Mouse (Mus musculus) hindbrain, postnatal 0 days (tissue): ENCODE measurements around the gene 9930104L06Rik. TPM values are rescaled to one million over a fixed set of nuclear protein-coding genes. Genes with fewer than 3 reads are reported as not detected.

Experiments
- ATAC-seq: fragments of 200-750 bp; cut with Nextera tagmentation; 2 replicates; pipeline ENCODE4 v1.8.0; 2017; ENCODE audit warnings: mild to moderate bottlenecking, moderate TSS enrichment, moderate library complexity
- DNase-seq: peaks from one replicate; pipeline ENCODE4 v3.0.0-alpha.2; 2015; ENCODE audit warnings: low spot score
- H3K27ac ChIP-seq: fragments of 300-500 bp; sonication (generic); 2 replicates; pipeline ENCODE4 v1.5.1; 2014; ENCODE audit warnings: mild to moderate bottlenecking
- H3K27me3 ChIP-seq: fragments of 300-500 bp; sonication (generic); 2 replicates; pipeline ENCODE4 v1.6.1; 2014; ENCODE audit warnings: low read length, mixed read lengths; ENCODE audit not compliant: insufficient read depth
- H3K36me3 ChIP-seq: fragments of 300-500 bp; sonication (generic); 2 replicates; pipeline ENCODE4 v1.6.1; 2014; ENCODE audit warnings: low read length, mixed read lengths; ENCODE audit not compliant: insufficient read depth
- H3K4me1 ChIP-seq: fragments of 300-500 bp; sonication (generic); 2 replicates; pipeline ENCODE4 v1.6.1; 2014; ENCODE audit warnings: antibody characterized with exemption, low read length, mixed read lengths; ENCODE audit not compliant: insufficient read depth
- H3K4me2 ChIP-seq: fragments of 300-500 bp; sonication (generic); 2 replicates; pipeline ENCODE4 v1.6.1; 2014; ENCODE audit warnings: low read depth, mild to moderate bottlenecking, low read length, moderate library complexity, mixed read lengths
- H3K4me3 ChIP-seq: fragments of 300-500 bp; sonication (generic); 2 replicates; pipeline ENCODE4 v1.5.1; 2014; ENCODE audit warnings: low read length
- H3K9ac ChIP-seq: fragments of 300-500 bp; sonication (generic); replicated peaks from 2 replicates; pipeline ENCODE4 v1.6.1; 2014; ENCODE audit warnings: mild to moderate bottlenecking, low read length, moderate library complexity, mixed read lengths
- H3K9me3 ChIP-seq: fragments of 300-500 bp; sonication (generic); 2 replicates; pipeline ENCODE4 v1.6.1; 2016; ENCODE audit warnings: low read length, mixed read lengths
- CTCF ChIP-seq: IDR thresholded peaks from 2 replicates; pipeline ENCODE4 v1.5.1; 2016; ENCODE audit warnings: antibody characterized with exemption, control low read depth, low read depth
- WGBS: fragments of 180-500 bp; shearing (Covaris S2); extraction: QIAGEN DNeasy Blood & Tissue Kit; methylation state at CpG from one replicate; pipeline ENCODE4 v1.1.7; 2014; 5-methylcytosine and 5-hydroxymethylcytosine counted together
- polyA plus RNA-seq: library from polyadenylated mRNA; unstranded; fragments of >200 nt; fragmentation: Nextera tagmentation; extraction: Ambion mirVana; gene quantifications from 2 replicates; pipeline ENCODE4 v1.2.1, GENCODE M21; 2015
- total RNA-seq: library from RNA; depleted of rRNA; stranded (reverse); fragments of >200 nt; gene quantifications from 2 replicates; pipeline ENCODE4 v1.2.3, GENCODE M21; 2014; rRNA removed

The 9930104L06Rik gene
- total RNA-seq (12.8 and 15.5 TPM in 2 replicates), polyA plus RNA-seq (9.3 and 9.4 TPM in 2 replicates)

- ATAC-seq: peak; percentile 99
- Histone ChIP-seq H3K36me3 (peaks cover 19% of the 10 kb centered on the region), H3K4me1 (peaks cover 12% of the 10 kb centered on the region; the same call in 1 of the 2 replicates), H3K27me3 (no peaks in the 10 kb centered on the region), H3K4me2 (peak within 1 kb of the TSS; percentile 66), H3K9ac (peak within 1 kb of the TSS; percentile 69), H3K27ac (no peak within 1 kb of the TSS), H3K9me3 (no peaks in the 10 kb centered on the region), H3K4me3 (peak within 1 kb of the TSS; percentile 89)
- no peak for TF ChIP-seq CTCF
- under 1% methylated on average over 52 of the region's 52 CpGs for WGBS
- DNase-seq: peak; percentile 99
Observed at GRCm38 (mm10) chr4:124936613-124937471, at the start of gene 9930104L06Rik. Gene 9930104L06Rik (plus strand): TSS chr4:124937048.

GRCm38 (mm10) chr4:124888702-124889101, 48.1 kb upstream of the 9930104L06Rik start:
- Histone ChIP-seq H3K9ac (no peak overlapping the region), H3K4me2 (no peak overlapping the region), H3K36me3 (no peaks in the 10 kb centered on the region), H3K9me3 (no peaks in the 10 kb centered on the region), H3K27ac (no peak overlapping the region), H3K4me3 (no peak overlapping the region), H3K27me3 (no peaks in the 10 kb centered on the region; the same call in 1 of the 2 replicates), H3K4me1 (no peaks in the 10 kb centered on the region)
- no peak for TF ChIP-seq CTCF
- ATAC-seq (no peak), DNase-seq (no peak)
- WGBS: 56% methylated on average over 7 of the region's 7 CpGs

- Histone ChIP-seq H3K4me1 (peaks cover 7% of the 10 kb centered on the region; the same call in 1 of the 2 replicates), H3K36me3 (no peaks in the 10 kb centered on the region), H3K27me3 (peaks cover 2% of the 10 kb centered on the region; the same call in 1 of the 2 replicates), H3K27ac (no peak overlapping the region), H3K9me3 (no peaks in the 10 kb centered on the region), H3K4me2 (no peak overlapping the region), H3K4me3 (no peak overlapping the region), H3K9ac (no peak overlapping the region)
- ATAC-seq (no peak), DNase-seq (no peak)
- no peak for TF ChIP-seq CTCF
- WGBS: 69% methylated on average over 2 of the region's 2 CpGs
Observed at GRCm38 (mm10) chr4:124889935-124890334, 46.9 kb upstream of the 9930104L06Rik start.

GRCm38 (mm10) chr4:124890831-124891230, 46.0 kb upstream of the 9930104L06Rik start:
- no peak for ATAC-seq
- 79% methylated on average over 5 of the region's 5 CpGs for WGBS
- H3K27ac ChIP-seq: no peak overlapping the region
- H3K4me3 ChIP-seq: no peak overlapping the region
- no peak overlapping the region for H3K4me2 ChIP-seq
- DNase-seq: no peak
- H3K36me3 ChIP-seq: no peaks in the 10 kb centered on the region
- TF ChIP-seq CTCF: no peak
- peaks cover 6% of the 10 kb centered on the region; the same call in 1 of the 2 replicates for H3K27me3 ChIP-seq
- H3K4me1 ChIP-seq: peaks cover 8% of the 10 kb centered on the region; the same call in 1 of the 2 replicates
- no peak overlapping the region for H3K9ac ChIP-seq
- no peaks in the 10 kb centered on the region for H3K9me3 ChIP-seq

- no peak for DNase-seq
- Histone ChIP-seq H3K4me1 (peaks cover 8% of the 10 kb centered on the region; the same call in 1 of the 2 replicates), H3K27me3 (0 out of 2 replicates have a peak, but pooled peaks cover 6% of the 10 kb centered on the region), H3K4me3 (peak overlapping the region; percentile 43), H3K36me3 (no peaks in the 10 kb centered on the region), H3K27ac (peak overlapping the region; percentile 60; the same call in 1 of the 2 replicates), H3K4me2 (peak overlapping the region; percentile 68), H3K9me3 (no peaks in the 10 kb centered on the region), H3K9ac (peak overlapping the region; percentile 55)
- TF ChIP-seq CTCF: no peak
- ATAC-seq: no peak
- 28% methylated on average over 6 of the region's 6 CpGs for WGBS
Observed at GRCm38 (mm10) chr4:124893769-124894168, 43.1 kb upstream of the 9930104L06Rik start.

GRCm38 (mm10) chr4:124894508-124895428, 42.1 kb upstream of the 9930104L06Rik start:
- ATAC-seq: peak; percentile 84
- DNase-seq: peak; percentile 85
- TF ChIP-seq CTCF: peak; percentile 36
- Histone ChIP-seq H3K9ac (peak overlapping the region; percentile 55), H3K27me3 (0 out of 2 replicates have a peak, but pooled peaks cover 6% of the 10 kb centered on the region), H3K4me1 (peaks cover 8% of the 10 kb centered on the region; the same call in 1 of the 2 replicates), H3K4me2 (peak overlapping the region; percentile 68), H3K27ac (peak overlapping the region; percentile 60; the same call in 1 of the 2 replicates), H3K4me3 (peak overlapping the region; percentile 43), H3K9me3 (no peaks in the 10 kb centered on the region), H3K36me3 (no peaks in the 10 kb centered on the region)
- under 1% methylated on average over 83 of the region's 83 CpGs for WGBS
